In genomic region chr19:32224318-32225096, GRCm38 (mm10) we compare ENCODE assay signal across 18 mouse cellular contexts.
DNase-seq lines count a peak whose midpoint lies in the region; ATAC-seq and TF ChIP-seq lines count a peak whose summit lies in the region.
"Had no signal": no experiment of that assay in that cellular context is flagged by ENCODE, and none has a peak within 500 bp of the region (broad histone marks: within the 10 kb centered on the region; RNA-seq: fewer than 3 reads in every experiment).

No protein-coding gene starts in this region.

- WGBS in heart, adult 2 months, result 75% methylated on average over 2 of the region's 2 CpGs
- 72% methylated on average over 2 of the region's 2 CpGs for WGBS in heart, embryonic 12.5 days
- 76% methylated on average over 2 of the region's 2 CpGs for WGBS in lung, postnatal 0 days
- WGBS in liver, postnatal 0 days (ENCODE audit: insufficient replicate concordance), result 68% methylated on average over 2 of the region's 2 CpGs
- WGBS in stomach, postnatal 0 days, result 70% methylated on average over 2 of the region's 2 CpGs

- no peak for TF ChIP-seq CTCF in heart, adult 2 months (IDR thresholded peaks at IDR 0.05)
- TF ChIP-seq CTCF in lung, postnatal 0 days (IDR thresholded peaks at IDR 0.05), result no peak
- TF ChIP-seq CTCF in liver, postnatal 0 days (IDR thresholded peaks at IDR 0.05; ENCODE audit: low read depth), result no peak
- TF ChIP-seq CTCF in stomach, postnatal 0 days (IDR thresholded peaks at IDR 0.05; ENCODE audit: low read depth), result no peak

- ATAC-seq in heart, embryonic 12.5 days (ENCODE audit: insufficient number of reproducible peaks, low FRiP score), result no peak
- peak; percentile 59 for ATAC-seq in lung, postnatal 0 days
- ATAC-seq in liver, postnatal 0 days, result peak; percentile 59
- ATAC-seq in stomach, postnatal 0 days (ENCODE audit: low FRiP score, low TSS enrichment), result peak; percentile 95
- ATAC-seq in erythroblast, adult 5-6 weeks (replicated peaks; ENCODE audit: low FRiP score, poor library complexity, severe bottlenecking), result no peak
- ATAC-seq: forebrain, embryonic 16.5 days had no signal

- H3K79me2 ChIP-seq in heart, adult 2 months (replicated peaks; ENCODE audit: control insufficient read depth, insufficient read depth, low read length), result peaks cover 1% of the 10 kb centered on the region; the same call in 1 of the 2 replicates

- no peak overlapping the region for H3K4me3 ChIP-seq in heart, adult 2 months
- H3K4me3 ChIP-seq in heart, embryonic 12.5 days, result no peak overlapping the region
- no peak overlapping the region for H3K4me3 ChIP-seq in lung, postnatal 0 days (ENCODE audit: low read depth, low read length)
- H3K4me3 ChIP-seq in liver, postnatal 0 days (ENCODE audit: low read depth, low read length), result no peak overlapping the region
- no peak overlapping the region for H3K4me3 ChIP-seq in stomach, postnatal 0 days (ENCODE audit: low read depth, low read length)
- H3K4me3 ChIP-seq: embryonic facial prominence, embryonic 12.5 days; heart, embryonic 13.5 days; hindbrain, embryonic 10.5 days; layer of hippocampus, adult 2 months; neural tube, embryonic 12.5 days had no signal

- peaks cover 4% of the 10 kb centered on the region for H3K36me3 ChIP-seq in heart, adult 2 months (ENCODE audit: control insufficient read depth, insufficient read depth, low read length)
- H3K36me3 ChIP-seq in heart, embryonic 12.5 days, result peaks cover 20% of the 10 kb centered on the region
- H3K36me3 ChIP-seq in lung, postnatal 0 days (ENCODE audit: insufficient read depth, low read length), result peaks cover 9% of the 10 kb centered on the region; the same call in 1 of the 2 replicates
- H3K36me3 ChIP-seq in liver, postnatal 0 days (replicated peaks; ENCODE audit: insufficient read depth, low read length), result peaks cover 20% of the 10 kb centered on the region
- no peaks in the 10 kb centered on the region for H3K36me3 ChIP-seq in stomach, postnatal 0 days (ENCODE audit: control insufficient read depth, insufficient read depth, low read length)
- H3K36me3 ChIP-seq: embryonic facial prominence, embryonic 12.5 days; neural tube, embryonic 12.5 days had no signal

- H3K4me1 ChIP-seq in heart, adult 2 months (ENCODE audit: control insufficient read depth, insufficient read depth, low read length), result peaks cover 10% of the 10 kb centered on the region
- H3K4me1 ChIP-seq in heart, embryonic 12.5 days (replicated peaks), result peaks cover 14% of the 10 kb centered on the region
- H3K4me1 ChIP-seq in lung, postnatal 0 days (ENCODE audit: insufficient read depth, low read depth, low read length), result peaks cover 6% of the 10 kb centered on the region; the same call in 1 of the 2 replicates
- peaks cover 48% of the 10 kb centered on the region for H3K4me1 ChIP-seq in liver, postnatal 0 days (ENCODE audit: insufficient read depth)
- H3K4me1 ChIP-seq in stomach, postnatal 0 days (replicated peaks; ENCODE audit: control insufficient read depth, insufficient read depth), result no peaks in the 10 kb centered on the region
- H3K4me1 ChIP-seq: neural tube, embryonic 12.5 days had no signal

- H3K27ac ChIP-seq in heart, adult 2 months, result peak overlapping the region; percentile 43
- no peak overlapping the region for H3K27ac ChIP-seq in heart, embryonic 12.5 days (ENCODE audit: poor library complexity, severe bottlenecking)
- H3K27ac ChIP-seq in lung, postnatal 0 days (ENCODE audit: low read length), result peak overlapping the region; percentile 43
- H3K27ac ChIP-seq in liver, postnatal 0 days (ENCODE audit: low read depth), result peak overlapping the region; percentile 82
- peak overlapping the region; percentile 35 for H3K27ac ChIP-seq in stomach, postnatal 0 days (replicated peaks)
- H3K27ac ChIP-seq: embryonic facial prominence, embryonic 12.5 days; heart, embryonic 13.5 days; hindbrain, embryonic 10.5 days; layer of hippocampus, adult 2 months; neural tube, embryonic 12.5 days had no signal

- no peak overlapping the region for H3K4me2 ChIP-seq in heart, embryonic 12.5 days
- H3K4me2 ChIP-seq in lung, postnatal 0 days (replicated peaks; ENCODE audit: low read depth, low read length), result no peak overlapping the region
- no peak overlapping the region for H3K4me2 ChIP-seq in liver, postnatal 0 days (ENCODE audit: low read depth, low read length)
- no peak overlapping the region for H3K4me2 ChIP-seq in stomach, postnatal 0 days (replicated peaks; ENCODE audit: low read depth)
- H3K4me2 ChIP-seq: embryonic facial prominence, embryonic 12.5 days; heart, embryonic 13.5 days; neural tube, embryonic 12.5 days had no signal

- peak in 1 of 2 experiments; percentile 20 for DNase-seq in heart, adult 2 months
- DNase-seq in lung, postnatal 0 days (ENCODE audit: low spot score), result peak; percentile 67
- no peak for DNase-seq in lung, postnatal 10 days
- no peak for DNase-seq in liver, postnatal 0 days
- DNase-seq in stomach, postnatal 0 days (ENCODE audit: low spot score), result no peak
- DNase-seq in kidney, postnatal 14 days, result no peak
- DNase-seq: cerebellum, adult 18-20 months; left cerebral cortex, postnatal 4 days; lung, adult 2 months; thymus, adult 18-20 months had no signal

- intact Hi-C loops in heart, adult 2 months (cut with DNase I), result no loop called here

- H3K27me3 ChIP-seq in heart, adult 2 months (ENCODE audit: control insufficient read depth, insufficient read depth, low read length), result no peaks in the 10 kb centered on the region
- H3K27me3 ChIP-seq in heart, embryonic 12.5 days (replicated peaks), result no peaks in the 10 kb centered on the region
- H3K27me3 ChIP-seq in lung, postnatal 0 days (replicated peaks; ENCODE audit: insufficient read depth, low read length), result no peaks in the 10 kb centered on the region
- no peaks in the 10 kb centered on the region for H3K27me3 ChIP-seq in liver, postnatal 0 days (ENCODE audit: insufficient read depth, low read length)
- H3K27me3 ChIP-seq in stomach, postnatal 0 days (ENCODE audit: control insufficient read depth, insufficient read depth, low read length), result no peaks in the 10 kb centered on the region
- H3K27me3 ChIP-seq: embryonic facial prominence, embryonic 12.5 days; heart, embryonic 13.5 days; neural tube, embryonic 12.5 days had no signal

- H3K9me3 ChIP-seq in heart, embryonic 12.5 days (replicated peaks), result no peaks in the 10 kb centered on the region
- no peaks in the 10 kb centered on the region for H3K9me3 ChIP-seq in lung, postnatal 0 days (ENCODE audit: low read length)
- 0 out of 2 replicates have a peak, but pooled peaks cover 2% of the 10 kb centered on the region for H3K9me3 ChIP-seq in liver, postnatal 0 days (ENCODE audit: low read length)
- no peaks in the 10 kb centered on the region for H3K9me3 ChIP-seq in stomach, postnatal 0 days (ENCODE audit: control insufficient read depth, low read length)
- H3K9me3 ChIP-seq: embryonic facial prominence, embryonic 12.5 days; heart, embryonic 13.5 days; hindbrain, embryonic 10.5 days; neural tube, embryonic 12.5 days had no signal

- TF ChIP-seq POLR2A in heart, adult 2 months (IDR thresholded peaks at IDR 0.05; ENCODE audit: insufficient read depth, low read depth, low read length), result no peak

- no peak for TF ChIP-seq EP300 in heart, adult 2 months (IDR thresholded peaks at IDR 0.05; ENCODE audit: insufficient read depth, low read depth, low read length)
- 0 out of 2 replicates have a peak, but pooled peaks have one; percentile 12 for TF ChIP-seq EP300 in lung, postnatal 0 days (IDR thresholded peaks at IDR 0.05)
- 0 out of 2 replicates have a peak, but pooled peaks have one; percentile 24 for TF ChIP-seq EP300 in liver, postnatal 0 days (IDR thresholded peaks at IDR 0.05; ENCODE audit: low read depth)
- TF ChIP-seq EP300 in stomach, postnatal 0 days (optimal IDR thresholded peaks at IDR 0.05), result no peak

- H3K9ac ChIP-seq in heart, adult 2 months (ENCODE audit: low read depth, low read length), result no peak overlapping the region
- H3K9ac ChIP-seq in heart, embryonic 12.5 days, result no peak overlapping the region
- H3K9ac ChIP-seq in lung, postnatal 0 days (replicated peaks; ENCODE audit: low read depth), result no peak overlapping the region
- H3K9ac ChIP-seq in liver, postnatal 0 days (replicated peaks), result no peak overlapping the region
- no peak overlapping the region for H3K9ac ChIP-seq in stomach, postnatal 0 days (ENCODE audit: low read length)
- H3K9ac ChIP-seq: embryonic facial prominence, embryonic 12.5 days; heart, embryonic 13.5 days; neural tube, embryonic 12.5 days had no signal

Comparison
In these comparisons a context has a peak if more than half of its experiments do, and no peak if none do; other contexts are left out.
1. ATAC-seq: peak in lung, postnatal 0 days (single experiment), liver, postnatal 0 days (single experiment) and stomach, postnatal 0 days (single experiment); none in heart, embryonic 12.5 days (single experiment) and erythroblast, adult 5-6 weeks (single experiment).